1 mouse cellular context compared by ENCODE assay signal in genomic region chr11:44496217-44496616, GRCm38 (mm10).
TF ChIP-seq lines count a peak whose summit lies in the region.

No protein-coding gene starts in this region.

TF ChIP-seq in CH12.LX, 34 proteins besides CTCF, POLR2A, EP300 and RAD21 (continued from another document):
- TF ChIP-seq USF2 (conservative IDR thresholded peaks at IDR 0.05; ENCODE audit: low read depth, low read length) (no peak), BHLHE40 (IDR thresholded peaks at IDR 0.05; ENCODE audit: low read depth, low read length) (peak; percentile 84), ELF1 (IDR thresholded peaks at IDR 0.05; ENCODE audit: low read depth, low read length) (peak; percentile 91), RCOR1 (conservative IDR thresholded peaks at IDR 0.05; ENCODE audit: low read depth, low read length) (peak; percentile 96), TCF12 (IDR thresholded peaks at IDR 0.05; ENCODE audit: low read depth, low read length) (peak; percentile 94), USF1 (IDR thresholded peaks at IDR 0.05; ENCODE audit: low read depth, low read length) (no peak), SIN3A (IDR thresholded peaks at IDR 0.05; ENCODE audit: low read length) (peak; percentile 84), JUN (IDR thresholded peaks at IDR 0.05; ENCODE audit: insufficient read depth, low read depth, low read length) (peak; percentile 71), SMC3 (IDR thresholded peaks at IDR 0.05; ENCODE audit: low read depth, low read length) (peak; percentile 37), E2F4 (IDR thresholded peaks at IDR 0.05; ENCODE audit: insufficient replicate concordance, low read depth, low read length) (0 out of 2 replicates have a peak, but pooled peaks have one; percentile 16)
TF ChIP-seq in CH12.LX: peak in this region for 22.
